Mouse (Mus musculus): ENCODE results near the gene Trim2. TPM values are rescaled to one million over a fixed set of nuclear protein-coding genes. Genes with fewer than 3 reads are reported as not detected.

Trim2 gene
- total RNA-seq, 2 experiments from 2014 or later, result 438 to 456 TPM

DNA sequence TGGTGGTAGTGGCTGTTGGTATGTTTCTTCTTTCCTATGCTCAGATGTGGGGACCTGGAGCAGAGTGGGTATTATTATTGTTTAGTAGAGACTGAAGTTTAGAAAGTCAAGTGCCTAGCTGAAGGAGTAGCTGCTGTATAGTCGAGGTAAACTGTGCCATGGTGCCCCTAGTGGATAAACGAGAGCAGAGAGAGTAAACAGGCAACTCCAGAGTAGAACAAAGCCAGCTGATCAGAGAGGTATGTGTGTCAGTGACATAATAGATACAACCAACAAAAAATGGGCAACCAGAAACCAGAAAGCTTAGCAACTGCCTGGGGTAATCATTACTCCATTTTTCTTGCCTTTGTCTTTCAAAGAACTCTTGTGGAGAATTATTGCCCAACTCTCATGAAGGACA is 81.7 kb downstream of the Trim2 start:
- DNase-seq (ENCODE audit: low spot score in 2 of 2), result no peak

DNA sequence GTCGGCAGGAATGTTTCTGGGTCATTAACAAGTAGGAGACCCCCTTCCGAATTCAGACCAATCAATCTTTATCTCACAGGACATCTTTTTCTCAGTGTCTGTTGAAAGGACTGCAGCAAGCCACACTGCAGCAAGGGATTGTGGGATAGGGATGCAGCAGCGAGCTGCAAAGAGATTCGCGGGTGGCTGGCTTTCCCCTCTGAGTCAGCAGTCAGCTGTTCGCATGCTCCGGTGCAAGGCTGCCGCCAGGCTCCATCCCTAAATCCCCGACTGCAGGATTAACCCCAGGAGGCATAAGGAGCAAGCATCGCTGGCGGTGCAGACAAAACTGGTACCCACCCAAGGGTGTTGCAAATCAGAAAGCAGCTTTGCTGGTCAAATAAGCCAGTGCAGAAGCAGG is 85.9 kb downstream of the Trim2 start:
- peak; percentile 75 to 85 for DNase-seq (ENCODE audit: low spot score in 2 of 2)

DNA sequence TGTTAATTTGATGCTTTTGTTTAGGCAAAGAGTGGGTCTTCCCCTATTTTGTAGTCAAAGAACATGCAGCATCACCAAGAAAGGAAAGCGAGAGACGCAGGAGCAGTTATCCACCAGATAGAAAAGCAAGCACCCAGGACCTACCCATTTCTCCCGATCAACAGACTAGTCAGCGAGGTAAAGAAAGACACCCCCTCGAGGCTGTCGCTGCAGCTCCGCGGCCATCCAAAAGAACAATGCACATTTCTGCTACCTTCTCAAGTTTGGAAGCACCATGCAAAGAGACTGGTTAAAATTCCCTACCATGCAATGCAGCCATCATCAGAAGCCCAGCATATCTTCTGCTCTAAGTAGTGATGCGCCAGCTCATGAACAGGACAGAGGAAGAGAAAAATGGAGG is 86.4 kb downstream of the Trim2 start:
- DNase-seq (ENCODE audit: low spot score in 2 of 2), result no peak

DNA sequence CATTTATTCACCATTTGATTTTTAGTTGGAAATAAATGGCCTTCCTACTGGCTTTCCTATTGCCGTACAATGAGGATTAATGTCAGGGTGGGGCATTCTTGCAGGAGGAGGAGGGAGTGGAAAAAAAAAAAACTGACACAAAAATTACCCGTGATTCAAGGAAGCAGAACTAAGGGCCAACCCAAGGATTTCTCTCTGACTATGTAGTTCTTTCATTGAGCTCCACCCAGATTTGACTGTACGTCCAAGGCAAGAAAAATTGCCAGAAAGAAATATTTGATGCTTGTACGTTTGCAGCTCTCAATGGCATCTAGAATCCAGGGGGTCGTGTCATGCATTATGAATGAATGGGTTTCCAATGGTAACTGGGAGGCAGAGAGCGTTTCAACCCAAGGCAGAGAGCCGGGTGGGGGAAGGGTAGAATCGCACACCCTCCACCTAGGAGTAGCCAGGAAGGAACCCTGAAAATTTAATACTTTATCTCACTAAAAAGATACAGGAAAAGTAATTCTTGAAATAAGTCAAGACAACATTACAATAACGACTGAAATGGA is 86.9 kb downstream of the Trim2 start:
- no peak for DNase-seq (ENCODE audit: low spot score in 2 of 2)

DNA sequence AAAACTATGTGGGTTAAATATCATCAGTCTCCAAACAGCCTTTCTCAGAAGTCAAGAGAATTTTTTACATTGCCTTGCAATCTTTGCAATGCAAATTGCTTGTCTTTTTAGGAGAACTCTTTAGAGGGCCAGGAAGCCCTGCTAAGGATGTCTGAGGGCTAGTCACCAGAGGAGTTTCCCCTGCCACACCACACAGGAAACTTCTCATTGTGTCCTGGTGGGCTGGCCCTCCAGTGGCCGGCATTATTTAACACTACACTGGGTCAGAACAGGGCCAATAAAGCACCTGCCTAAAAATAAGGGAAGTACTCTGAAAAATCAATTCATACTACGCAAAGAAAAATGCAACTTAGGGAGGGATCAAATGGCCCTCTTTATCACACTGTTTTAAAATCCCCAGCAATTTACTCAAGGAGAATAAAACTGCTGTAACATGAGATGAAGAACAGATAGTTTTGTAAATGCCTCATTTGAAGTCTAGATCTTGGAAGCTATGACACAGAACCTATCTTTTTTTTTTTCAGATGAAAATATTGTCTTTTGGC is 87.4 kb downstream of the Trim2 start:
- DNase-seq (ENCODE audit: low spot score in 2 of 2), result no peak

DNA sequence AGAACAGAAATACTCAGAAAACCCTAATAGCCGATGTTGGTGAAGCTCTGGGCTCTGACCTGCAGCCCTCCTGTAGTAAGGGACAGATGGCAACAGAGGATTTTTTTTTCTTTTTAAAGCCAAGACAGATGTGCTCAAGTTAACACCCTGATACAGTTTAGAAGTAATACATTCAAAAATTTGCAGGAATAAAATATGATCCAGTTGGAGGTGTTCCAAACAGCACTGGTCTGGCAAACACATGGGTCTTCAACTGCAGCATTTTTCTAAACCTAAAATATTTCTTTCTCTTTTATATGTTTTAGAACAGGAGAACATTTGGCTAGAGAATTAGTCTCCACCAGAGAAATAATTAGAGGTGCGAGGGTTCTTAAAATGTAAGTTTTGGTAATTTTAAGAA is 88.2 kb downstream of the Trim2 start:
- DNase-seq (ENCODE audit: low spot score in 2 of 2), result no peak

DNA sequence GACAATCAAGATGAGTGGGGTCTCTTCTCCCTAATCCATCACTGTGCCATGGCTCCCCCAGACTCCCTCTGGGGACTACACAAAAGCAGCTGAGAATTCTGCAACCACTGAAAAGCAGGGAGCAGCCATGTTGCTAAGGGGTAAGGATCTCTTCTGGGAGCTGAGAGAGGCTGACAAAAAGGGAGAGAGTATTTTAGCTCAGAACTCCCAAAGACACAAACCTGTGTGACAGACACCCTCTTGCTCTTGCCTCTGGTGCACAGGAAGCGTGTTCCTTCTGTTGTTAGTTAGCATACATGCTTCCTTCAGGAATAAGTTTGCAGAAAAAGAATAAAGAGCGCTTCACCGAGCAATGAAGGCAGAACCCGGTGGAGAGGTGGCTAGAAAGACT is 88.7 kb downstream of the Trim2 start:
- no peak for DNase-seq (ENCODE audit: low spot score in 2 of 2)

DNA sequence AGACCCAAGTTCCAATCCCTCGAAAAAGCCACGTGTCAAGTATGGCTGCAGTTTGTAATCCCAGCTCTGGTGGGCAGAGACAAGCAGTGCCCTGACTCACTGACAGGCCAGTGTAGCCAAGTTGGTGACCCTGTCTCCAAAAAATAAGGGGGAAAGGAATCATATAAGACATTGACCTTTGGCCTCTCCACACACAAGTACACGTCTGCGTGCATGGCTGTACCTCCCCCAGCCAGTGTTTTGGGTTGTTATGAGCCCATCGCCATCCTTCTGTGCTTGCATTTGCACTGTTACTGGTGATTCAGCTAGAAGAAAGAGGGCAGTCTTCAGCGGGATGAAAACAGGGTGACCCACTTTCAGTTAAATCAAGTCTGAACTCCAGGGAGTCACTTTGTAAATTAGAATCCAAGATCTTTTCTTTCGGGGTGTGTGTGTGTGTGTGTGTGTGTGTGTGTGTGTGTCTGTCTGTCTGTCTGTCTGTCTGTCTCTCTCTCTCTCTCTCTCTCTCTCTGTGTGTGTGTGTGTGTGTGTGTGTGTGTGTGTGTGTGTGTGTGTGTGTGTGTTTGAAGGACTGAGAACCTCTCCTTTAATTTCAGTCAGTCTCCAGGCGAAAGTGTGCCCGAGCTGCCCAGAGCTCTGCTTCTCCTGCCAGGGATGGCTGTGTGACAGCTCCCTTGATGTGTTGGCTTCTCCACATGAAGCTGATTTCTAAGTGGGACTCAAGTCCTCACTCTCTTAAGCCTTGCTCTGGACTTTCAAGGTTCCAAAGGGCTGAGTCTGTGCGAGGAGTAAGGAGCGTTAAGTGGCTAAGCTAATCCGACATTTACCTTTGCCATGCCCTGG is 89.3 kb downstream of the Trim2 start:
- DNase-seq (ENCODE audit: low spot score in 2 of 2), result no peak

DNA sequence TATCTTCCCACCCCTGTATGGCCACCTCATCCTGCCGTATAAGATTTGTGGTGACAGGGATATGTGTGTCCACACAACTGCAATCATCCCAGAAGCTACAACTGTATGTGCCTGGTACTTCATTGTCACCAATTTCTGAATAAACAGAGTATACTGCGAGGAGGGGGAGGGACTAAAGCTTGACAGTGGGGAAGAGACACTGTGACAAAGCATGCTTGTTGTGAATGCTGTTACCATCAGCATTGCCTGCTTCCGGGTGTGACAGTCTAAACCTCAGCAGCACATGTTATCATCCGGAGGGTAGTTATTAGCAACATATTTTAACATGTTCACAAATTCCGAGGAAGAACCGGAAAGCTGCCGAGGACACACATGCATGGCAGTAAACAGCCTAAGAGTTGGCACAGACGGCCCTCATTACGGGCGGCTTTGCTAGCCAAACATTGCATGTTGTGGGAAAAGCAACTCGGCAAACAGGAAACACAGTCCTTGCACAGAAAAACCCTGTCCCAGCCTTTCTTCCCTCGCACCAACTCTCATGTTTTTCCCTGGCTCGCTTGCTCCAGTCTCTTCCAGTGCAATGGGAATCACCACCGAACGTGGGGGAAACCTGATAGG is 90.8 kb downstream of the Trim2 start:
- DNase-seq (ENCODE audit: low spot score in 2 of 2), result no peak

DNA sequence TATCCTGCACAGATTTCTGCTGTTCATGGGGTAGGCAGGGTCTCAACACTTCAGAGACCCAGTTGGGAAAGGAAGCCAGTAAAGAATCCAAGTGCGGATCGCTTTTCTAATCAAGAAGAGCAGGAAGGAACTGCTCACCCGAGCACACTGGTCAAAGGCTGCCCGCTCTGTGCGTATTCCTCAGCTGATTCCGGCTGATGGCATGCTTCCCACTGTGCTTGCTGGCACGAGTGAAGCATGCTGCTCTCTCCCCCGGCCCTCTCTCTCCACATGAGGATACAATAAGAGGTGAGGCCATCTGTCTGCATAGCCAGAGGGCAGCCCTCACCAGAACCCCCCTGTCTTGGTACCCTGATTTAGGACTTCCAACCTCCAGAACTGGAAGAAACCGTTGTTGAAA is 91.4 kb downstream of the Trim2 start:
- DNase-seq (ENCODE audit: low spot score in 2 of 2), result no peak

DNA sequence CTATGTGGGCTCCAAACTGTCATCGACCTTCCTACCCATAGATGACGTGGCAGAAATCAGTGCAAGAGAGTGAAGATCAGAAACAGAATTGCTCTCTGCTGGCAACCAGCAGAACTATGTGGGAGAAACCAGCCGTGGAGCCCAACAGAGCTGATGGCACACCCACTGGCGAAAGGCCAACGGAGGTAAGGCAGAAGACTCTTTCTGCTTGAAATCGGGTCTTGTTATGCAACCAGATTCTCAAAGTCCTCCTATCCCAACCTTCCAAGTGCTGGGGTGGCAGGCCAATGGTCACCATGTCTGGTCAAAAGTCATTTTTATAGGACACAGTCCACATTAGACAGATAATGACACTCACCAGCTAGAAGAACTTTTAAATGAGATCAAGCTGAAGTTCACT is 92.2 kb downstream of the Trim2 start:
- peak in 1 of 2 experiments; percentile 77 for DNase-seq (ENCODE audit: low spot score in 2 of 2)

DNA sequence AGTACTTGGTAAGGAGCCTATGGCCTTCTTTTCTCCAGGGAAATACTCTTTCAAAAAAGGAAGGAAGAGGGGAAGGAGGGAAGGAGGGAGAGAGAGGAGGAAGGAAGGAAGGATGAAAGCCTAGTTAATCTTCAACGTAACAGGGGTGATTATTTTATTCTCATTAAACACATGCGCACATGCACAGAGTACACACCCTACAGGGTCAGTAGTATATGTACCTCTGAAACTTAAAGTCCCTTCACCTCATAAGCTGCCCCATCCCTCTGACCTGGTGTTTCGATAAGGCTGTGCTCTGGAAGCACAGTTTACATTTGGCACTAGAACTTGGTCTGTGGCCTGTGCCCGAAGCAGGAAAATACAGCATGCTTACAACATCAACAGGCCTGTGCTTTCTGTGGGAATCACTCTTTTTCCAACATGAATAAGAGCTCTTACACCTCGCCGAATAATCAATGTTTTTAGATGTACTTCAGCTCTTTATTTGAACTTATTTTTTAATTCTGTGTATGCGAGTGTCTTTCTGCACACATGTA is 95.3 kb downstream of the Trim2 start:
- no peak for DNase-seq (ENCODE audit: low spot score in 2 of 2)

DNA sequence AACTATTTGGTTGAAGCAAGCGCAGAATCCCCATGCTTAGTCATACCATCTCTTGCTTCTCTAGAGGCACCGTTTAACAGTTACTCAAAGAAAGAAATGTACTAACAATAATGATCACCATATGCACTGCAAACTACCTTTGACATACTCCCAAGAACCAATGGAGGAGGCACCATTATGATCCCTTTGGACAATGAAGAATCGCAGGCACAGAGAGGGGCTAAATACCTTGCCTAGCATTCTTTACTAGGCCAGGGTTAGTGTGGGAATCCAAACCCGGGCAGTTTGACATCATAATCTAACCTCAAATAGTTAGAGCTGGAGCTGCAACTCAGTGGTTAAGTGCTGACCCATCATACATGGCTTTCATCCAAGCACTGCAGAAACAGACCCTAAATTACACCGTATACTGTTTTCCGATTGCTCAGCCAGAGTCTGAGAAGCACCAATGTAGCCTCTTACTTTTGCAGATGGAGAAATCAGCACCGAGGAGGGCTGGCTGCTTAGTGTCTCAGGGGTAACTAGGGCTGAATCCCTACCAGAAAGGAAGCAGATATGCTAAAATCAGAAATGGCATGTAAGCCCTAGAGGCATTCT is 97.7 kb downstream of the Trim2 start:
- DNase-seq (ENCODE audit: low spot score in 2 of 2), result no peak

DNA sequence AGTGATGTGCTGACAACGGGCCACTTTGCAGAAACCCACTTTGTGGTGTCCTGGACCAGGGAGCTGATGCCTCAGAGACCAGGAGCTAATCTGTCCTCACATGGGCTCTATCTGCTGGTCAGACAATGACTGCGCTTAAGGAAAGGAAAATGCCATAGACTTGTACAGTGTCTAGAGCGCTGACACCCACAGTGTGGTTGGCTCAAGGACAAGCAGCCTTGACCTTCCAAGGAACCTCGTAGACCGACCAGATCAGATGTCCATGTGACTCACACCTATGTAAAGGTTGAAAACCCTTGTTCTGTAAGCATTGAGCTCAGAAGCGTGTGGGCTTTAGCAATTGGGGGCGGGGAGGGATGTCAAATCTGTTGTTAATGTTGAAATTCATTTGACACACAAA is 98.2 kb downstream of the Trim2 start:
- DNase-seq (ENCODE audit: low spot score in 2 of 2), result no peak

DNA sequence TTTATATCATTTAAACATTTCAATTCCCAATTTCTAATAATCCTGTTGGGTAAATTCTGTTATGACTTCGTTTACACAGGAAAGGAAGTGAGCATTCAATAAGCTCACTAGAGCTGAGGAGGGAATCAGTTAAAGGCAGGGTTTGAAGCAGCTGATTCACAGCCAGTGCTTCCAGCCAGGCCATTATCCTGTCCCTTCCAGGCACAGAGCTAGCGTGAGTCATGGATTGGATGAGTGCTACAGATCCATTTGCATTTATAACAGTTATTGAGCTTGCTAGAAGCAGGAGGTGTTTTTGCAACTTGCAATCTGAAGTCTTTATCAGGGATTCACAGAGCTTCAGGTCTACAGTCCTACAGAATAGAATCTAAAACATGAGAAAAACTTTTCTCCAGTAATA is 99.3 kb downstream of the Trim2 start:
- peak in 1 of 2 experiments; percentile 73 for DNase-seq (ENCODE audit: low spot score in 2 of 2)

DNA sequence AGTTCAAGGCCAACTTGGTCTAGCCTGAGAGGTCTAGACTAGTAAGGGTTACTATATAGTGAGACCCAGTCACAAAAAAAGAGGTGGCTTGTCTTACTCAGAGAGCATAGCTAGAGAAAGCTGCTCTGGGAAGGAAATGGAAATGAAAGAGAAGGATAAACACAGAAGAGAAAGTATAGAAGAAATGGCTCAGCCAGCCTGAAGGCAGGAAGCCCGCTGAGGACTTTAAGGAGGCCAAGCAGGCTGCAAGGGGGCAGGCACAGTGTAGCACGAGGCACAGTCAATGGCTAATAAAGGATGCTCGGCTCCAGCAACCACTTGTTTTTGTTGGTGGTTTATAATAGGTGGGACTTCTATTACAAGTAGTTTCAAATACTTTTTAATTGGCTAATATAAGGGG is 100.6 kb downstream of the Trim2 start:
- no peak for DNase-seq (ENCODE audit: low spot score in 2 of 2)

DNA sequence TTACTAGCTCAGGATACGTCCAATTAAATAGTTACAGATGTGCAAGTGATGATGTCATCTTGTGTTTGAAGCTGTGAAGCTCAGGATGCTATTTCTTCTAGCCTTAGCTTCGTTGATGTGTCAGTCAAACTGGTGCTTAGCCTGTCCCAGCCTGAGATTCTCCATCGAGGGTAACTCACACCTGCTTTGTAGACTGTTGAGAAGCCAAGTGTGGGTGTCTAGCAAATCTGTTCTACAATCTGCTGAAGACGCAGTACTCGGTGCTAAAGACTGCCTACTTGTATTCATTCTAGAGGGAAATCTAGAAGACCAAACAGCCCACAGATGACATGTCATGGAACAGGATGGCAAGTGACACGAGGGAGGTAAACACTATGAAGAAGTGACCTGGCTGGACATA is 101.0 kb downstream of the Trim2 start:
- DNase-seq (ENCODE audit: low spot score in 2 of 2), result peak; percentile 57 to 75

DNA sequence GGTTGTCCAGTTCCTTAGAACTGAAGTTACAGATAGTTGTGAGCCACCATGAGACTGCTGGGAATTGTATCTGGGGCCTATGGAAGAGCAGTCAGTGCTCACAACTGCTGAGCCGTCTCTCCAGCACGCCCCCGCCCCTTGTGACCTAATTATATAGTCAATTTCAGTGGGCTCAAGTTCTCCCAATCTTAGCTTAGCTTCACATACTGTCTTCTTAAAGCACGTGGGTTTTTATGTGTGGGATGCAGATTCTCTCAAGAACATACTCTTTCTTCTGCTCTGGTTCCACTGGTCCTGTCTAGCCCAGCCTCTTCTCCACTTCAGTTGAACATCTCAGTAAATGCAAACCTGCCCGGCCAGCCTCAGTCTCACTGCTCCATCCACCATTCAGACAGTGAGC is 102.0 kb downstream of the Trim2 start:
- peak in 1 of 2 experiments; percentile 56 for DNase-seq (ENCODE audit: low spot score in 2 of 2)

DNA sequence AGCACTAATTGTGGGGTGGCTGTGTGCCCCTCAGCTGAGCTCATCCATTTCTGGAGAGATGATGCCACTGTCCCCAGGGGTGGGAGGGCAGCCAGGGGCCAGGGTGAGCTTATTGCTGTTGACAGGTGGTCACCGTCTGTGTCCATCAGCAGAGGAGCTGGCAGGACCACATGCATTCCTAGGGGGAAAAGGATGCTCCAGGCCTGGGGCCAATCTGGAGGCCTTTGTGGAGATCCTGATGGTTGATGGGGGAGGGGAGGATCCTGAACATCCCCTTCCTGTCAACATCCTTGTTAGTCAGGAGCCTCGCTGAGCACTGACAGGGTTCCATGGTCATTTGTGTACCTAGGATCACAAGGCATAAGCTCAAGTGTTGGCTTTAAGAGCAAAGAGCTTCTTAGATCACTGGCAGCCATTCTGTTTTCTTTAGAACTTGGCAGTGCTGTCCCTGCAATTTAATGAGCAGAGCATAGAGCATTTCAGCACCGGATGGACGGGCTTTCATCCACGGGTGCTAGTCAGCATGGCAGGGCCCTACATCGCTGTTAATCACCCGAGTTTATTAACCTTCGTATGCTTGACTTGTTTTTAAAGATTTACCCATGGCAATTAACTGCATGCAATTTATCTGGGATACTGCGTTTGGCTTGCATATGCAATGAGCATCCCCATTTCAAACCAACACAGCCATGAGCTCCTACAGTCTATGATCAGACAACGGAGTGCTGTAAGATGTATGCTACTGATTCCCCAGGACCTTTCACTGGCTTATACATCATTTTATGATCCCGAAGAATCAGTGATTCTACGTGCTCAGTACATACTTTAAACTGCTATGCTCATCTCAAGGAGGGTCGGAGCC is 105.9 kb downstream of the Trim2 start:
- DNase-seq (ENCODE audit: low spot score in 2 of 2), result peak in 1 of 2 experiments; percentile 45

DNA sequence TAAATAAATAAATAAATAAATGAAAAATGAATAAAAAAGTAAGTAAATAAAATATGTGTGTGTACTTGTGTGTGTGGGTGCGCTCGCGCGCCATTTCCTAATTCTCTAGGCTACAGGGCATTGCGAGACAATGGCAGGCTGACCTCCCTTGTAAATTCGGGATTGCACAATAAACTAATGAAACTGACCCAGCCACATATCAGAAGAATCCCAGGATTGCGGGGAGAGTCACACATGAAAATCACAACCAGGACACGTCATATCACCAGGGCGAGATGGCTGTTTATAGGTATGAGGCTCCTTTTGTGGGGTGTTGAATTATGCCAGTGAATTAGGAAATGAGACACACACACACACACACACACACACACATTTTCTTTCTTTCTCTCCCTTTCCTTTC is 107.2 kb downstream of the Trim2 start:
- DNase-seq (ENCODE audit: low spot score in 2 of 2), result no peak

DNA sequence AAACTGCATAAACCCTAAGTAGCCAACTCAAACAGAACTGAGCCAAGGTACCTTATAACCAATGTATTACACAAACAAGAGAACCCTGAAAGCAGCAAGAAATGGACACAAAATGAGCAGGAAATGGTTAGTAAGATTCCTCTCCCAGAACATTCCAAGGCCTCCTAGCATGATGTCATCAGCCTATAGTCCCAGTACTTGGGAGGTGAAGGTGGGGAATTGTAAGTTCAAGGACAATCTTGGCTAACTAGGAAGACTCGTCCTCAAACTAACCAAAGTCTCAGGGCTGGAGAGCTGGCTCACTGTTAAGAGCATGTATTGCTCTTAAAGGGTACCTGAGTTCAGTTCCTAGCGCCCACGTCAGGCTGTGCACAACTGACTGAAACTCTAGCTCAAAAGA is 108.4 kb downstream of the Trim2 start:
- no peak for DNase-seq (ENCODE audit: low spot score in 2 of 2)

Data from layer of hippocampus, adult 18-20 months (tissue).